Mouse (Mus musculus): Measurements from ENCODE around the gene Bola1.

GRCm38 (mm10) chr3:96230404-96230803 lies 10.9 kb upstream of the Bola1 start:
- no peak for TF ChIP-seq POLR2A (IDR thresholded peaks at IDR 0.05; ENCODE audit: borderline replicate concordance, low read depth, low read length)
- no peak for TF ChIP-seq CTCF (IDR thresholded peaks at IDR 0.05; ENCODE audit: low read depth, low read length)

Data from bone marrow macrophage, adult 2 months (primary cell).